Mouse (Mus musculus) G1E (cell line): ENCODE data around the gene Gabarap.

ENCODE experiments used
- CTCF ChIP-seq: IDR thresholded peaks from 2 replicates; pipeline ENCODE4 v1.5.1; 2012; ENCODE audit warnings: low read depth, low read length, inconsistent platforms, mixed read lengths
- GATA1 ChIP-seq: IDR thresholded peaks from 2 replicates; pipeline ENCODE4 v1.6.1; 2012; ENCODE audit warnings: borderline replicate concordance, low read length, inconsistent platforms, mixed read lengths
- POLR2AphosphoS5 ChIP-seq: IDR thresholded peaks from 2 replicates; pipeline ENCODE4 v1.6.1; 2012; ENCODE audit warnings: low read depth, low read length, inconsistent platforms; ENCODE audit not compliant: insufficient replicate concordance
- TAL1 ChIP-seq: conservative IDR thresholded peaks from 2 replicates; pipeline ENCODE4 v1.6.1; 2012; ENCODE audit warnings: low read depth, low read length, inconsistent platforms, mixed read lengths

DNA sequence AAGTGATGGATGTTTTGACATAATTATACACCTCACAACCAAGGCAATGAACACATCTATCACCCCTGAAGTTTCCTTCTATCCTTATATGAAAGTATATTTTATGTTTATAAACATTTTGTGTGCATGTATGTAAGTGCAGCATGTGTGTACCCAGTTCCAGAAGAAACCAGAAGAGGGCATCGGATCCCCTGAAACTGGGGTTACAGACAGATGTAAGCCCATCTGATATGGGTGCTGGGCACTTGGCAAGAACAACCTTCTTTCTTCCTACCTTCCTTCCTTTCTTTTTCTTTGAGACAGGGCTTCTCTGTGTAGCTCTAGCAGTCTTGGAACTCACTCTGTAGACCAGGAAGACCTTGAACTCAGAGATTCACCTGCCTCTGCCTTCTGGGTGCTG is 34.7 kb upstream of the Gabarap start:
- TF ChIP-seq CTCF (no peak), GATA1 (no peak), POLR2AphosphoS5 (no peak), TAL1 (no peak)
